Mouse (Mus musculus) CH12.LX (cell line): ENCODE data around the gene Foxp1. TPM values are rescaled to one million over a fixed set of nuclear protein-coding genes. Genes with fewer than 3 reads are reported as not detected.

ENCODE experiments used
- DNase-seq: peaks from one replicate; pipeline ENCODE4 v3.0.0-alpha.2; 2013; ENCODE audit errors: extremely low read depth
- H3K27ac ChIP-seq: 2 replicates; pipeline ENCODE4 v1.5.1; 2012; ENCODE audit warnings: low read depth, mild to moderate bottlenecking, control low read depth, moderate library complexity; ENCODE audit not compliant: insufficient read depth
- H3K27me3 ChIP-seq: replicated peaks from 2 replicates; pipeline ENCODE3; 2012; ENCODE audit warnings: inconsistent platforms
- H3K36me3 ChIP-seq, 2 experiments: replicated peaks in 1 of 2; 2 replicates each; pipeline versions ENCODE3 to v1.6.1; 2012; ENCODE audit warnings: inconsistent platforms in 1 of 2, low read length in 1 of 2, mild to moderate bottlenecking in 1 of 2, mixed read lengths in 1 of 2, moderate library complexity in 1 of 2; ENCODE audit not compliant: control insufficient read depth in 1 of 2, insufficient read depth in 1 of 2
- H3K4me1 ChIP-seq, 2 experiments: 2 replicates each; pipeline ENCODE4 v1.6.1; 2012; ENCODE audit warnings: inconsistent platforms in 1 of 2, moderate library complexity in 1 of 2; ENCODE audit not compliant: insufficient read depth in 2 of 2, control insufficient read depth in 1 of 2
- H3K4me2 ChIP-seq: 2 replicates; pipeline ENCODE4 v1.6.1; 2012; ENCODE audit warnings: low read depth, mild to moderate bottlenecking, control low read depth; ENCODE audit not compliant: poor library complexity, insufficient read depth, severe bottlenecking
- H3K4me3 ChIP-seq, 3 experiments: fragments of 150-350 bp in 1 of 3; sonication (generic) in 1 of 3; replicated peaks in 1 of 3; 2 replicates each; pipeline versions ENCODE3 to v1.5.1; 2011 to 2012; ENCODE audit warnings: low read depth in 2 of 3, low read length in 2 of 3, mild to moderate bottlenecking in 2 of 3, moderate library complexity in 2 of 3, control low read depth in 1 of 3, improper control_type of control experiment in 1 of 3, inconsistent platforms in 1 of 3, mixed read lengths in 1 of 3; ENCODE audit not compliant: poor library complexity in 1 of 3
- H3K79me2 ChIP-seq: replicated peaks from 2 replicates; pipeline ENCODE4 v1.6.1; 2012; ENCODE audit warnings: mild to moderate bottlenecking, moderate library complexity; ENCODE audit not compliant: control insufficient read depth, poor library complexity, insufficient read depth, severe bottlenecking; ENCODE audit errors: extremely low read depth
- H3K9ac ChIP-seq: 2 replicates; pipeline ENCODE4 v1.6.1; 2012; ENCODE audit warnings: low read depth, mild to moderate bottlenecking, control low read depth, moderate library complexity; ENCODE audit not compliant: insufficient read depth
- H3K9me3 ChIP-seq: replicated peaks from 2 replicates; pipeline ENCODE3; 2012; ENCODE audit warnings: low read length, inconsistent platforms, mixed read lengths
- CHD2 ChIP-seq: IDR thresholded peaks from 2 replicates; pipeline ENCODE4 v1.6.1; 2011; ENCODE audit warnings: low read length, improper control_type of control experiment
- E2F4 ChIP-seq: IDR thresholded peaks from 2 replicates; pipeline ENCODE4 v1.6.1; 2011; ENCODE audit warnings: low read depth, low read length, improper control_type of control experiment; ENCODE audit not compliant: insufficient replicate concordance
- ELF1 ChIP-seq: IDR thresholded peaks from 2 replicates; pipeline ENCODE4 v1.6.1; 2014; ENCODE audit warnings: low read depth, mild to moderate bottlenecking, inconsistent platforms, low read length, improper control_type of control experiment
- EP300 ChIP-seq: IDR thresholded peaks from 2 replicates; pipeline ENCODE4 v1.6.1; 2011; ENCODE audit warnings: low read length, improper control_type of control experiment
- ETS1 ChIP-seq: conservative IDR thresholded peaks from 2 replicates; pipeline ENCODE4 v1.6.1; 2012; ENCODE audit warnings: low read depth, mild to moderate bottlenecking, inconsistent platforms, low read length, improper control_type of control experiment, moderate library complexity
- GABPA ChIP-seq: IDR thresholded peaks from 2 replicates; pipeline ENCODE4 v1.6.1; 2012; ENCODE audit warnings: low read depth, low read length, improper control_type of control experiment, inconsistent platforms; ENCODE audit not compliant: insufficient replicate concordance
- JUN ChIP-seq: IDR thresholded peaks from 2 replicates; pipeline ENCODE4 v1.6.1; 2011; ENCODE audit warnings: low read depth, mild to moderate bottlenecking, low read length, improper control_type of control experiment, moderate library complexity; ENCODE audit not compliant: insufficient read depth
- KAT2A ChIP-seq: IDR thresholded peaks from 2 replicates; pipeline ENCODE4 v1.6.1; 2012; ENCODE audit warnings: low read length, improper control_type of control experiment, inconsistent platforms; ENCODE audit not compliant: insufficient replicate concordance
- MAX ChIP-seq: IDR thresholded peaks from 2 replicates; pipeline ENCODE4 v1.6.1; 2011; ENCODE audit warnings: low read length, improper control_type of control experiment
- MEF2A ChIP-seq: IDR thresholded peaks from 2 replicates; pipeline ENCODE4 v1.6.1; 2014; ENCODE audit warnings: low read depth, mild to moderate bottlenecking, inconsistent platforms, low read length, improper control_type of control experiment, borderline replicate concordance
- MXI1 ChIP-seq: IDR thresholded peaks from 2 replicates; pipeline ENCODE4 v1.6.1; 2011; ENCODE audit warnings: mild to moderate bottlenecking, low read depth, low read length, improper control_type of control experiment
- NELFE ChIP-seq: IDR thresholded peaks from 2 replicates; pipeline ENCODE4 v1.6.1; 2011; ENCODE audit warnings: low read depth, low read length, improper control_type of control experiment
- PAX5 ChIP-seq: IDR thresholded peaks from 2 replicates; pipeline ENCODE4 v1.6.1; 2012; ENCODE audit warnings: low read length, inconsistent platforms, mixed read lengths
- RAD21 ChIP-seq: IDR thresholded peaks from 2 replicates; pipeline ENCODE4 v1.6.1; 2011; ENCODE audit warnings: low read depth, mild to moderate bottlenecking, low read length, improper control_type of control experiment, moderate library complexity
- RCOR1 ChIP-seq: conservative IDR thresholded peaks from 2 replicates; pipeline ENCODE4 v1.6.1; 2012; ENCODE audit warnings: low read depth, mild to moderate bottlenecking, inconsistent platforms, low read length, improper control_type of control experiment
- SMC3 ChIP-seq: IDR thresholded peaks from 2 replicates; pipeline ENCODE4 v1.6.1; 2011; ENCODE audit warnings: low read depth, low read length, improper control_type of control experiment
- USF2 ChIP-seq: conservative IDR thresholded peaks from 2 replicates; pipeline ENCODE4 v1.6.1; 2011; ENCODE audit warnings: low read depth, low read length, improper control_type of control experiment
- ZNF384 ChIP-seq: IDR thresholded peaks from 2 replicates; pipeline ENCODE4 v1.6.1; 2012; ENCODE audit warnings: low read depth, low read length, improper control_type of control experiment, inconsistent platforms
- dilution Hi-C: fragments of 300-500 bp; cut with MboI; formaldehyde crosslinking; loops from 2 replicates; pipeline ENCODE4 v1.14.3; 2020; ENCODE audit warnings: low sequenced_read_pairs; ENCODE audit not compliant: extremely low pct_unique_long_range_greater_than_20kb, extremely low pct_ligation_motif_present
- in situ Hi-C: fragments of 300-500 bp; cut with MboI; formaldehyde crosslinking; loops from 3 replicates; pipeline ENCODE4 v1.14.3; 2019; ENCODE audit warnings: low sequenced_read_pairs, low pct_ligation_motif_present, low pct_unique_long_range_greater_than_20kb, mixed read lengths
- polyA plus RNA-seq: library from polyadenylated mRNA; unstranded; fragments of >175 nt; gene quantifications from 2 replicates; pipeline ENCODE4 v1.2.1, GENCODE M21; 2012; ENCODE audit warnings: low read depth; ENCODE audit not compliant: insufficient read length
- total RNA-seq, 2 experiments: library from RNA; depleted of rRNA; stranded (reverse); fragments of 300-350 nt in 1 of 2; fragments of >200 nt in 1 of 2; gene quantifications; 2 replicates each; pipeline ENCODE4 v1.2.3; 2012 to 2014

Foxp1 gene
- total and polyA plus RNA-seq, 3 experiments, result 66.5 to 105 (median 87.4) TPM

- Histone ChIP-seq H3K36me3 (no peaks in the 10 kb centered on the region), H3K9me3 (no peaks in the 10 kb centered on the region), H3K79me2 (no peaks in the 10 kb centered on the region), H3K4me1 (peaks cover 26 to 39% of the 10 kb centered on the region in 2 experiments), H3K27me3 (no peaks in the 10 kb centered on the region), H3K4me2 (no peak overlapping the region), H3K9ac (no peak overlapping the region; the same call in 1 of the 2 replicates), H3K4me3 (no peak overlapping the region), H3K27ac (no peak overlapping the region)
- dilution Hi-C loops, result no loop called here
- DNase-seq, result no peak
- in situ Hi-C loops, result no loop called here
- TF ChIP-seq GABPA (no peak), RCOR1 (no peak), ELF1 (no peak), ZNF384 (no peak), E2F4 (no peak), MAX (no peak), CHD2 (no peak), MXI1 (no peak), PAX5 (no peak), USF2 (no peak), RAD21 (no peak), EP300 (no peak), MEF2A (no peak), ETS1 (no peak), NELFE (no peak), JUN (no peak), KAT2A (no peak)
Measured at GRCm38 (mm10) chr6:99357931-99358330, 164.6 kb downstream of the Foxp1 start.

- no peak overlapping the region for H3K9ac ChIP-seq
- TF ChIP-seq RAD21 (peak; percentile 1), SMC3 (no peak)
- in situ Hi-C loops (no loop called here), dilution Hi-C loops (no loop called here)
- H3K4me1 ChIP-seq, result peaks cover 26 to 34% of the 10 kb centered on the region in 2 experiments
- H3K4me3 ChIP-seq, result no peak overlapping the region
- no peaks in the 10 kb centered on the region for H3K79me2 ChIP-seq
- no peak overlapping the region for H3K27ac ChIP-seq
- no peaks in the 10 kb centered on the region for H3K27me3 ChIP-seq
- DNase-seq, result no peak
- no peaks in the 10 kb centered on the region for H3K9me3 ChIP-seq
- H3K4me2 ChIP-seq, result no peak overlapping the region
- H3K36me3 ChIP-seq, result no peaks in the 10 kb centered on the region
Measured at GRCm38 (mm10) chr6:99354338-99354737, 168.2 kb downstream of the Foxp1 start.
